Mouse (Mus musculus): ENCODE results near the gene Cep78. TPM values are rescaled to one million over a fixed set of nuclear protein-coding genes. Genes with fewer than 3 reads are reported as not detected.

The Cep78 gene
- polyA plus RNA-seq, 1 experiment from 2014 or later = 6.8 TPM

GRCm38 (mm10) chr19:15910488-15910887 lies 74.3 kb downstream of the Cep78 start:
- H3K4me1 ChIP-seq (ENCODE audit: control insufficient read depth, low read depth, low read length) = no peaks in the 10 kb centered on the region; the same call in 1 of the 2 replicates
- no peak overlapping the region for H3K9ac ChIP-seq (ENCODE audit: low read depth, low read length)
- WGBS (ENCODE audit: insufficient replicate concordance) = 62% methylated on average over 1 of the region's 1 CpGs
- no peaks in the 10 kb centered on the region for H3K9me3 ChIP-seq (replicated peaks; ENCODE audit: control insufficient read depth, low read length)
- H3K4me2 ChIP-seq (ENCODE audit: low read depth, low read length) = no peak overlapping the region
- H3K36me3 ChIP-seq (ENCODE audit: control insufficient read depth, insufficient read depth) = peaks cover 59% of the 10 kb centered on the region
- H3K27ac ChIP-seq (ENCODE audit: low read length) = no peak overlapping the region
- H3K4me3 ChIP-seq (ENCODE audit: low read depth, low read length) = no peak overlapping the region
- H3K27me3 ChIP-seq (ENCODE audit: control insufficient read depth, insufficient read depth, low read depth, low read length) = no peaks in the 10 kb centered on the region
- no peak for ATAC-seq (ENCODE audit: low read depth)

DNA sequence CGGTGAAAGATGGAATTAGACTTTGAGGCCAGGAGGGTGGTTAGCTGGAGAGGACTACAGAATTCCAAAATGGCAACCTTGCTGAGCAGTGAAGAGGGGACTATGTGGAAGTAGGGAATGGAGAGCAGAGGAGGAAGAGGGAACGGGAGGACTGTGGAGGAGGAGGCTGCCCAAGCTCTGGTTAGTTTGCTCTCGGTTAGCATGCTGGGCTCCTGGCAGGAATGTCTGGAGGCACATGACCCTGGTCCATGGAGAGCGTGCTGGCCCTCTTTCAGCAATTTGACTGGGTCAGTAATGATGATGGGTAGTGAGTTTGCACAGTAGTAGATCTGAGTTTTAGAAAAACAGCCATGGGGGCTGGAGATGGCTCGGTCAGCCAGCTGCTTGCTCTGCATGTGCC lies 76.8 kb downstream of the Cep78 start:
- Histone ChIP-seq H3K4me2 (ENCODE audit: low read depth, low read length) (no peak overlapping the region), H3K4me1 (ENCODE audit: control insufficient read depth, low read depth, low read length) (peaks cover 4% of the 10 kb centered on the region), H3K9ac (ENCODE audit: low read depth, low read length) (no peak overlapping the region), H3K27me3 (ENCODE audit: control insufficient read depth, insufficient read depth, low read depth, low read length) (no peaks in the 10 kb centered on the region), H3K27ac (ENCODE audit: low read length) (no peak overlapping the region), H3K36me3 (ENCODE audit: control insufficient read depth, insufficient read depth) (peaks cover 47% of the 10 kb centered on the region), H3K9me3 (replicated peaks; ENCODE audit: control insufficient read depth, low read length) (no peaks in the 10 kb centered on the region), H3K4me3 (ENCODE audit: low read depth, low read length) (no peak overlapping the region)
- WGBS (ENCODE audit: insufficient replicate concordance) = 81% methylated on average over 5 of the region's 5 CpGs
- ATAC-seq (ENCODE audit: low read depth) = no peak

Other genes with a start within 250 kb of the Cep78 start
- gene Psat1, start 37.7 kb downstream of the Cep78 start, polyA plus RNA-seq (2015; fragmentation: Nextera tagmentation; extraction: Ambion mirVana) = 256 and 258 TPM in 2 replicates
- gene Gnaq, start 147.8 kb upstream of the Cep78 start, polyA plus RNA-seq (2015; fragmentation: Nextera tagmentation; extraction: Ambion mirVana) = 4.4 and 4.6 TPM in 2 replicates